Mouse (Mus musculus) heart, postnatal 0 days (tissue): ENCODE results near the gene Eif2ak1.

ENCODE experiments used
- CTCF ChIP-seq: IDR thresholded peaks from 2 replicates; pipeline ENCODE4 v1.5.1; 2016; ENCODE audit warnings: antibody characterized with exemption, control low read depth, low read depth
- EP300 ChIP-seq: IDR thresholded peaks from 2 replicates; pipeline ENCODE4 v1.6.1; 2016; ENCODE audit warnings: antibody characterized with exemption, low read depth

GRCm38 (mm10) chr5:143817116-143817930, at the start of gene Eif2ak1:
- TF ChIP-seq EP300 (no peak), CTCF (peak; percentile 34)
